Mouse (Mus musculus) limb, embryonic 13.5 days (tissue): ENCODE measurements at regions not wholly inside any gene's neighbourhood (a gene's known extent, or its start where the extent isn't known, plus 50 kb on each side); places are given as distances from the start of the nearest gene placed in this dataset.

Source experiments
- ATAC-seq: fragments of 200-750 bp; cut with Nextera tagmentation; 2 replicates; pipeline ENCODE4 v1.8.0; 2017; ENCODE audit warnings: low read depth, moderate number of reproducible peaks, moderate TSS enrichment; ENCODE audit not compliant: low FRiP score
- H3K27ac ChIP-seq: fragments of 300-500 bp; sonication (generic); 2 replicates; pipeline ENCODE4 v1.5.1; 2015; ENCODE audit warnings: inconsistent platforms, mild to moderate bottlenecking, moderate library complexity
- H3K27me3 ChIP-seq: fragments of 300-500 bp; sonication (generic); 2 replicates; pipeline ENCODE4 v1.6.1; 2015; ENCODE audit warnings: mild to moderate bottlenecking, inconsistent platforms
- H3K36me3 ChIP-seq: fragments of 300-500 bp; sonication (generic); 2 replicates; pipeline ENCODE4 v1.6.1; 2015; ENCODE audit warnings: inconsistent platforms, mild to moderate bottlenecking, moderate library complexity
- H3K4me1 ChIP-seq: fragments of 300-500 bp; sonication (generic); 2 replicates; pipeline ENCODE4 v1.6.1; 2015; ENCODE audit warnings: inconsistent platforms
- H3K4me2 ChIP-seq: fragments of 300-500 bp; sonication (generic); replicated peaks from 2 replicates; pipeline ENCODE4 v1.6.1; 2015; ENCODE audit warnings: inconsistent platforms, mild to moderate bottlenecking, moderate library complexity
- H3K4me3 ChIP-seq: fragments of 300-500 bp; sonication (generic); 2 replicates; pipeline ENCODE4 v1.5.1; 2015; ENCODE audit warnings: moderate library complexity, mild to moderate bottlenecking, inconsistent platforms
- H3K9ac ChIP-seq: fragments of 300-500 bp; sonication (generic); 2 replicates; pipeline ENCODE4 v1.6.1; 2015; ENCODE audit warnings: mild to moderate bottlenecking, inconsistent platforms
- H3K9me3 ChIP-seq: fragments of 300-500 bp; sonication (generic); 2 replicates; pipeline ENCODE4 v1.6.1; 2016; ENCODE audit warnings: inconsistent platforms
- WGBS: fragments of 180-500 bp; shearing (Covaris S2); methylation state at CpG from one replicate; pipeline ENCODE4 v1.1.7; 2015; 5-methylcytosine and 5-hydroxymethylcytosine counted together

- Histone ChIP-seq H3K4me1 (peaks cover 8% of the 10 kb centered on the region; the same call in 1 of the 2 replicates), H3K36me3 (no peaks in the 10 kb centered on the region), H3K9me3 (no peaks in the 10 kb centered on the region; the same call in 1 of the 2 replicates), H3K27ac (no peak overlapping the region), H3K27me3 (peaks cover 25% of the 10 kb centered on the region), H3K4me2 (no peak overlapping the region), H3K9ac (no peak overlapping the region), H3K4me3 (no peak overlapping the region)
- no peak for ATAC-seq
- 64% methylated on average over 2 of the region's 2 CpGs for WGBS
These were observed 422.9 kb upstream of the Smim15 start for GRCm38 (mm10) chr13:107621337-107621736.

GRCm38 (mm10) chr13:107620887-107621286 lies 423.4 kb upstream of the Smim15 start:
- Histone ChIP-seq H3K9ac (no peak overlapping the region), H3K4me3 (no peak overlapping the region), H3K36me3 (no peaks in the 10 kb centered on the region), H3K4me1 (peaks cover 8% of the 10 kb centered on the region; the same call in 1 of the 2 replicates), H3K4me2 (no peak overlapping the region), H3K9me3 (no peaks in the 10 kb centered on the region; the same call in 1 of the 2 replicates), H3K27ac (no peak overlapping the region), H3K27me3 (peaks cover 25% of the 10 kb centered on the region)
- ATAC-seq: no peak
- 85% methylated on average over 2 of the region's 2 CpGs for WGBS

- ATAC-seq: no peak
- Histone ChIP-seq H3K36me3 (no peaks in the 10 kb centered on the region), H3K4me1 (peaks cover 8% of the 10 kb centered on the region; the same call in 1 of the 2 replicates), H3K9ac (no peak overlapping the region), H3K4me3 (no peak overlapping the region), H3K4me2 (no peak overlapping the region), H3K27ac (no peak overlapping the region), H3K27me3 (peaks cover 25% of the 10 kb centered on the region), H3K9me3 (no peaks in the 10 kb centered on the region; the same call in 1 of the 2 replicates)
- 18% methylated on average over 6 of the region's 6 CpGs for WGBS
These were observed 424.0 kb upstream of the Smim15 start for GRCm38 (mm10) chr13:107620210-107620609.

GRCm38 (mm10) chr13:107619430-107619927 lies 424.8 kb upstream of the Smim15 start:
- H3K9ac ChIP-seq: no peak overlapping the region
- peaks cover 25% of the 10 kb centered on the region for H3K27me3 ChIP-seq

GRCm38 (mm10) chr13:107618796-107619429 lies 425.3 kb upstream of the Smim15 start:
- 47% methylated on average over 15 of the region's 15 CpGs for WGBS
- no peaks in the 10 kb centered on the region for H3K36me3 ChIP-seq
- H3K27me3 ChIP-seq: peaks cover 25% of the 10 kb centered on the region
- H3K4me3 ChIP-seq: no peak overlapping the region
- H3K27ac ChIP-seq: no peak overlapping the region
- ATAC-seq: no peak
- no peaks in the 10 kb centered on the region; the same call in 1 of the 2 replicates for H3K9me3 ChIP-seq
- H3K4me2 ChIP-seq: no peak overlapping the region
- no peak overlapping the region for H3K9ac ChIP-seq
- peaks cover 8% of the 10 kb centered on the region; the same call in 1 of the 2 replicates for H3K4me1 ChIP-seq

More at GRCm38 (mm10) chr13:107619430-107619927, 424.8 kb upstream of the Smim15 start:
- Histone ChIP-seq H3K4me2 (no peak overlapping the region), H3K4me3 (no peak overlapping the region), H3K27ac (no peak overlapping the region), H3K4me1 (peaks cover 8% of the 10 kb centered on the region; the same call in 1 of the 2 replicates), H3K9me3 (no peaks in the 10 kb centered on the region; the same call in 1 of the 2 replicates), H3K36me3 (no peaks in the 10 kb centered on the region)
- ATAC-seq: no peak
- WGBS: 50% methylated on average over 9 of the region's 9 CpGs

DNA sequence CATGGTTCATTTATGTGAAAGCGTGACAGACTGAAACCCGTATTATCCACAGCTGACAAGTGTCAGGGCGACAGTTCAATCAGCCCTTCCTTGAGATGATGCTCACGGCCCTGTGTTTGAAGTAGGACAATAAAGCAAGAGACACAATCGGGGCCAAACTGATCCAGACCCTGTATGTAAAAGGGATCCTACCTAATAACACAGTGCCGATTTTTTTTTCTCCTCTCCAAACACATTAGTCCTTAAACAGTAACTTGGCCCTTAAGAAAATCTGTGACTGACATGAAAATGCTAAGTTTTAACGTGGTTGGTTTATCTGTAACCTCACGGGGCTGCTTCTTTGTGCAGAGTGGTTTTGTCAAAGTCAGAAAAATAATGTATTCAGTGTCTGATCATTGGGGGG lies 425.9 kb upstream of the Smim15 start:
- H3K27me3 ChIP-seq: peaks cover 25% of the 10 kb centered on the region
- peaks cover 8% of the 10 kb centered on the region; the same call in 1 of the 2 replicates for H3K4me1 ChIP-seq
- no peak overlapping the region for H3K9ac ChIP-seq
- H3K4me2 ChIP-seq: no peak overlapping the region
- no peak overlapping the region for H3K4me3 ChIP-seq
- no peaks in the 10 kb centered on the region for H3K36me3 ChIP-seq
- H3K27ac ChIP-seq: no peak overlapping the region
- WGBS: 48% methylated on average over 8 of the region's 8 CpGs
- H3K9me3 ChIP-seq: no peaks in the 10 kb centered on the region; the same call in 1 of the 2 replicates
- no peak for ATAC-seq

DNA sequence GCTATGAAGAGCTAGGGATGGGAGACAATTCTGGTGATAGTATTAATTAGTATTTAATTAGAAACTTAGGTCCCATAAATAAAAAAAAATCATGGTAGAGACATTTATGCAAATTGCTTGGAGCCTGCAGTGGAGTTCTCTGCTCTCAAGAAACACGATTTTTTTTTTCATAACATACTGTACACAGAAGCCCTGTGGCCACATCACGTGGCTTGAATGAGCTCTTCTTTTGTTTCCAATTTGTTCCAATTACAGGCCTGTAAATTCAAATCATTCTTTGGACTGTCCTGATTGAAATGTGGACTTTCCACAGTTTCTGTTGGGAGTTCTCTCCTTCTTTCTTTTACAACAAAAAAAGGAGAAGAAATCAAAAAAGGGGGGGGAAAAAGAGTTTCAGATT lies 426.7 kb upstream of the Smim15 start:
- no peak overlapping the region for H3K4me3 ChIP-seq
- 60% methylated on average over 2 of the region's 2 CpGs for WGBS
- H3K27me3 ChIP-seq: peaks cover 25% of the 10 kb centered on the region
- H3K27ac ChIP-seq: no peak overlapping the region
- H3K36me3 ChIP-seq: no peaks in the 10 kb centered on the region
- no peak overlapping the region for H3K9ac ChIP-seq
- no peak overlapping the region for H3K4me2 ChIP-seq
- peaks cover 8% of the 10 kb centered on the region; the same call in 1 of the 2 replicates for H3K4me1 ChIP-seq
- H3K9me3 ChIP-seq: no peaks in the 10 kb centered on the region; the same call in 1 of the 2 replicates
- no peak for ATAC-seq

DNA sequence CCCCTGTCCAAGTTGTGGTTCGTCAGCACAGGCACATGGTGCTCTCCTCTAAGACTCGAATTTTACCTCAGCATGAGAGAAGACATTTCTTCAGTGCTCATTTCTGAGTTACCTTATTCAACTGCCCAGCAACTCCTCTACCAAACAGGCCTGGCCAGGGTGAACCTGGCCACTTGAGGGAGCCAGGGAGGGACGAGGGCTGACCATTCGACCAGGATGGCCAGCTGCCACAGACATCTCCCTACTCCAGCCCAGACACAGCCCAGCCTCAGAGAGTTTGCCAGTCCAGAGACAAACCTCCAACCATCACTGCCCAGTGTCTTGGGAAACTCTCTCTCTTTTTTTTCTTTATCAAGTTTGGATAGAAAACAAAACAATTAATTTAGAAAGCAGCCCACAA lies 427.5 kb upstream of the Smim15 start:
- no peak for ATAC-seq
- Histone ChIP-seq H3K36me3 (no peaks in the 10 kb centered on the region), H3K27ac (no peak overlapping the region), H3K4me2 (no peak overlapping the region), H3K4me3 (no peak overlapping the region), H3K9me3 (no peaks in the 10 kb centered on the region; the same call in 1 of the 2 replicates), H3K27me3 (peaks cover 20% of the 10 kb centered on the region), H3K9ac (no peak overlapping the region), H3K4me1 (peaks cover 8% of the 10 kb centered on the region; the same call in 1 of the 2 replicates)
- 83% methylated on average over 4 of the region's 4 CpGs for WGBS

- no peaks in the 10 kb centered on the region; the same call in 1 of the 2 replicates for H3K27me3 ChIP-seq
- H3K4me1 ChIP-seq: no peaks in the 10 kb centered on the region
- 65% methylated on average over 3 of the region's 3 CpGs for WGBS
- H3K27ac ChIP-seq: no peak overlapping the region
- no peaks in the 10 kb centered on the region for H3K36me3 ChIP-seq
- H3K4me2 ChIP-seq: no peak overlapping the region
- no peak for ATAC-seq
- no peaks in the 10 kb centered on the region for H3K9me3 ChIP-seq
- H3K9ac ChIP-seq: no peak overlapping the region
- no peak overlapping the region for H3K4me3 ChIP-seq
These were observed 435.2 kb upstream of the Smim15 start for GRCm38 (mm10) chr13:107608996-107609503.

- no peak overlapping the region for H3K9ac ChIP-seq
- no peaks in the 10 kb centered on the region for H3K36me3 ChIP-seq
- H3K27me3 ChIP-seq: peaks cover under 1% of the 10 kb centered on the region
- ATAC-seq: no peak
- 80% methylated on average over 4 of the region's 4 CpGs for WGBS
- H3K4me2 ChIP-seq: no peak overlapping the region
- no peaks in the 10 kb centered on the region for H3K4me1 ChIP-seq
- H3K9me3 ChIP-seq: 0 out of 2 replicates have a peak, but pooled peaks cover 5% of the 10 kb centered on the region
- no peak overlapping the region for H3K27ac ChIP-seq
- H3K4me3 ChIP-seq: no peak overlapping the region
These were observed 437.0 kb upstream of the Smim15 start for GRCm38 (mm10) chr13:107607294-107607693.

- WGBS: 14% methylated on average over 5 of the region's 5 CpGs
- no peaks in the 10 kb centered on the region for H3K36me3 ChIP-seq
- H3K4me1 ChIP-seq: peaks cover 14% of the 10 kb centered on the region
- no peak for ATAC-seq
- no peak overlapping the region for H3K4me3 ChIP-seq
- H3K4me2 ChIP-seq: no peak overlapping the region
- H3K9me3 ChIP-seq: 0 out of 2 replicates have a peak, but pooled peaks cover 5% of the 10 kb centered on the region
- H3K27me3 ChIP-seq: peaks cover 6% of the 10 kb centered on the region; the same call in 1 of the 2 replicates
- no peak overlapping the region for H3K27ac ChIP-seq
- H3K9ac ChIP-seq: no peak overlapping the region
These were observed 442.1 kb upstream of the Smim15 start for GRCm38 (mm10) chr13:107602149-107602548.

DNA sequence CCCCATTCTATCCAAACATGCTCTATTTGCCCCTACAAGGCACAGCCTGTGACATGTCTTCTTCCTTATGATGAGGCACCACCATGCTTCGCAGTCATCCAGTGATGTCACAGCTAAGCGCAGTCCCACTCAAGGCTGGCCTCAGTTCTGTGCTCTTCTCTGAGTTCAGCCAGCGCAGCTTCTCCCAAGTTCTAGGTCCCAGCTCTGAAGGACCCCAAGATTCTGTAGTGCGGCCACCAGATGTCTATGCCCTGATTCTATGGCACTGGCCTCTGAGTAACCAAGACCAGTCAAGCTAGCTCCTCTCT lies 443.2 kb upstream of the Smim15 start:
- Histone ChIP-seq H3K36me3 (no peaks in the 10 kb centered on the region), H3K4me3 (no peak overlapping the region), H3K4me1 (peaks cover 14% of the 10 kb centered on the region), H3K27me3 (peaks cover 6% of the 10 kb centered on the region; the same call in 1 of the 2 replicates), H3K9ac (no peak overlapping the region), H3K4me2 (no peak overlapping the region), H3K27ac (no peak overlapping the region), H3K9me3 (0 out of 2 replicates have a peak, but pooled peaks cover 5% of the 10 kb centered on the region)
- no peak for ATAC-seq
- 86% methylated on average over 4 of the region's 4 CpGs for WGBS
